In genomic region chr5:139027603-139028002, GRCm38 (mm10) we compare ENCODE assay signal across 10 mouse cellular contexts. TPM values are rescaled to one million over a fixed set of nuclear protein-coding genes. Genes with fewer than 3 reads are reported as not detected.
DNase-seq lines count a peak whose midpoint lies in the region; ATAC-seq and TF ChIP-seq lines count a peak whose summit lies in the region.
"Had no signal": no experiment of that assay in that cellular context is flagged by ENCODE, and none has a peak within 500 bp of the region (broad histone marks: within the 10 kb centered on the region; RNA-seq: fewer than 3 reads in every experiment).

No protein-coding gene starts in this region.

- 48% methylated on average over 15 of the region's 15 CpGs for WGBS in embryonic facial prominence, embryonic 10.5 days
- WGBS in kidney, embryonic 15.5 days: 21% methylated on average over 15 of the region's 15 CpGs
- WGBS in neural tube, embryonic 14.5 days: 11% methylated on average over 15 of the region's 15 CpGs
- 53% methylated on average over 15 of the region's 15 CpGs for WGBS in forebrain, embryonic 11.5 days

- H3K9ac ChIP-seq in kidney, embryonic 15.5 days: no peak overlapping the region
- no peak overlapping the region for H3K9ac ChIP-seq in neural tube, embryonic 14.5 days (replicated peaks; ENCODE audit: low read depth, low read length)
- no peak overlapping the region for H3K9ac ChIP-seq in forebrain, embryonic 11.5 days (ENCODE audit: low read length)
- H3K9ac ChIP-seq: embryonic facial prominence, embryonic 13.5 days had no signal

- peak; percentile 88 for ATAC-seq in kidney, embryonic 15.5 days (replicated peaks; ENCODE audit: low FRiP score)
- ATAC-seq in neural tube, embryonic 14.5 days (ENCODE audit: low read depth): peak; percentile 41; the same call in 1 of the 2 replicates
- ATAC-seq in forebrain, embryonic 11.5 days (replicated peaks; ENCODE audit: low FRiP score): no peak

- H3K27ac ChIP-seq in embryonic facial prominence, embryonic 10.5 days (replicated peaks): peak overlapping the region; percentile 54
- peak overlapping the region; percentile 79 for H3K27ac ChIP-seq in kidney, embryonic 15.5 days
- no peak overlapping the region for H3K27ac ChIP-seq in neural tube, embryonic 14.5 days (ENCODE audit: low read depth, low read length)
- H3K27ac ChIP-seq in layer of hippocampus, adult 2 months: no peak overlapping the region
- H3K27ac ChIP-seq in forebrain, embryonic 11.5 days (ENCODE audit: low read depth, low read length): no peak overlapping the region
- H3K27ac ChIP-seq: embryonic facial prominence, embryonic 13.5 days; gastrocnemius, adult 2 months had no signal

- H3K4me3 ChIP-seq in embryonic facial prominence, embryonic 10.5 days: no peak overlapping the region
- H3K4me3 ChIP-seq in kidney, embryonic 15.5 days (replicated peaks): no peak overlapping the region
- H3K4me3 ChIP-seq in neural tube, embryonic 14.5 days (ENCODE audit: low read depth, low read length): no peak overlapping the region
- H3K4me3 ChIP-seq in layer of hippocampus, adult 2 months: no peak overlapping the region
- no peak overlapping the region for H3K4me3 ChIP-seq in forebrain, embryonic 11.5 days (ENCODE audit: low read depth, low read length)
- H3K4me3 ChIP-seq: embryonic facial prominence, embryonic 13.5 days; gastrocnemius, adult 2 months had no signal

- no peaks in the 10 kb centered on the region for H3K27me3 ChIP-seq in embryonic facial prominence, embryonic 10.5 days (replicated peaks; ENCODE audit: low read depth, poor library complexity, severe bottlenecking)
- H3K27me3 ChIP-seq in kidney, embryonic 15.5 days: no peaks in the 10 kb centered on the region
- H3K27me3 ChIP-seq in neural tube, embryonic 14.5 days (ENCODE audit: control insufficient read depth, insufficient read depth, low read length): no peaks in the 10 kb centered on the region
- no peaks in the 10 kb centered on the region for H3K27me3 ChIP-seq in forebrain, embryonic 11.5 days (ENCODE audit: control insufficient read depth, insufficient read depth, low read length)
- H3K27me3 ChIP-seq: embryonic facial prominence, embryonic 13.5 days had no signal

- H3K9me3 ChIP-seq in embryonic facial prominence, embryonic 10.5 days: no peaks in the 10 kb centered on the region
- H3K9me3 ChIP-seq in kidney, embryonic 15.5 days (replicated peaks): no peaks in the 10 kb centered on the region
- H3K9me3 ChIP-seq in neural tube, embryonic 14.5 days (ENCODE audit: control insufficient read depth, low read length): no peaks in the 10 kb centered on the region
- no peaks in the 10 kb centered on the region for H3K9me3 ChIP-seq in forebrain, embryonic 11.5 days (ENCODE audit: control insufficient read depth, low read length)
- H3K9me3 ChIP-seq: embryonic facial prominence, embryonic 13.5 days had no signal

- H3K36me3 ChIP-seq in embryonic facial prominence, embryonic 10.5 days (replicated peaks): no peaks in the 10 kb centered on the region
- no peaks in the 10 kb centered on the region for H3K36me3 ChIP-seq in kidney, embryonic 15.5 days
- 0 out of 2 replicates have a peak, but pooled peaks cover 3% of the 10 kb centered on the region for H3K36me3 ChIP-seq in neural tube, embryonic 14.5 days (ENCODE audit: control insufficient read depth, insufficient read depth, low read length)
- no peaks in the 10 kb centered on the region for H3K36me3 ChIP-seq in forebrain, embryonic 11.5 days (ENCODE audit: control insufficient read depth, insufficient read depth, low read length)
- H3K36me3 ChIP-seq: embryonic facial prominence, embryonic 13.5 days had no signal

- TF ChIP-seq CTCF in layer of hippocampus, adult 2 months (conservative IDR thresholded peaks at IDR 0.05): no peak

- H3K4me2 ChIP-seq in kidney, embryonic 15.5 days: no peak overlapping the region
- no peak overlapping the region for H3K4me2 ChIP-seq in neural tube, embryonic 14.5 days (ENCODE audit: low read depth, low read length)
- no peak overlapping the region for H3K4me2 ChIP-seq in forebrain, embryonic 11.5 days (ENCODE audit: low read depth, low read length, severe bottlenecking)
- H3K4me2 ChIP-seq: embryonic facial prominence, embryonic 13.5 days had no signal

- intact Hi-C loops in left cerebral cortex, postnatal 4 days (cut with DNase I): no loop called here
- intact Hi-C loops in left cerebral cortex, postnatal 14 days (cut with DNase I): no loop called here

- DNase-seq in left cerebral cortex, postnatal 4 days: peak; percentile 69
- DNase-seq in left cerebral cortex, postnatal 14 days (ENCODE audit: low spot score in 2 of 2): no peak
- peak; percentile 24 for DNase-seq in embryonic facial prominence, embryonic 10.5 days (ENCODE audit: low spot score)
- DNase-seq in frontal cortex, postnatal 10 days (ENCODE audit: low spot score in 2 of 2): no peak
- no peak for DNase-seq in layer of hippocampus, adult 2 months (ENCODE audit: low spot score in 2 of 2)
- no peak for DNase-seq in forebrain, embryonic 11.5 days (ENCODE audit: low spot score)
- DNase-seq: gastrocnemius, adult 2 months had no signal

- peaks cover 15% of the 10 kb centered on the region for H3K4me1 ChIP-seq in embryonic facial prominence, embryonic 10.5 days
- peaks cover 20% of the 10 kb centered on the region for H3K4me1 ChIP-seq in kidney, embryonic 15.5 days
- peaks cover 4% of the 10 kb centered on the region; the same call in 1 of the 2 replicates for H3K4me1 ChIP-seq in neural tube, embryonic 14.5 days (ENCODE audit: control insufficient read depth, insufficient read depth, low read length)
- H3K4me1 ChIP-seq in forebrain, embryonic 11.5 days (replicated peaks; ENCODE audit: control insufficient read depth, insufficient read depth, low read length): no peaks in the 10 kb centered on the region; the same call in 1 of the 2 replicates

RNA-seq across cellular contexts. Expression of gene Pdgfa, which starts 30.4 kb away (rescaled TPM):
- 10 to 100 TPM; 50.3 to 52.3 TPM for total RNA-seq in left cerebral cortex, postnatal 4 days (2021)
- total RNA-seq in left cerebral cortex, postnatal 14 days (2021): 10 to 100 TPM; 52.1 to 57.9 TPM
- 30.8 and 33.5 TPM in 2 replicates for polyA plus RNA-seq in embryonic facial prominence, embryonic 10.5 days (2016; fragmentation: Nextera tagmentation; extraction: Ambion mirVana)
- 52.9 and 55.7 TPM in 2 replicates for polyA plus RNA-seq in kidney, embryonic 15.5 days (2015; fragmentation: Nextera tagmentation; extraction: Ambion mirVana)
- polyA plus RNA-seq in neural tube, embryonic 14.5 days (2014; fragmentation: Nextera tagmentation; extraction: Ambion mirVana): 23.4 and 27.5 TPM in 2 replicates
- 10 to 100 TPM; 37.5 to 41.3 TPM for total RNA-seq in layer of hippocampus, adult 2 months (2021)
- 8.8 and 9.4 TPM in 2 replicates for polyA plus RNA-seq in forebrain, embryonic 11.5 days (2014; fragmentation: Nextera tagmentation; extraction: Ambion mirVana)

Comparison
In these comparisons a context has a peak if more than half of its experiments do, and no peak if none do; other contexts are left out.
1. DNase-seq: peak in left cerebral cortex, postnatal 4 days (single experiment) and embryonic facial prominence, embryonic 10.5 days (single experiment); none in left cerebral cortex, postnatal 14 days (0 of 2), frontal cortex, postnatal 10 days (0 of 2), layer of hippocampus, adult 2 months (0 of 2) and forebrain, embryonic 11.5 days (single experiment).
2. H3K27ac ChIP-seq: peak in embryonic facial prominence, embryonic 10.5 days (single experiment) and kidney, embryonic 15.5 days (single experiment); none in neural tube, embryonic 14.5 days (single experiment), layer of hippocampus, adult 2 months (single experiment) and forebrain, embryonic 11.5 days (single experiment).